Mouse (Mus musculus): ENCODE results near the gene Spock1.
A peak's percentile ranks its signal among the peaks of the same experiment; 100 is the strongest.
"Not testable (repeated sequence)": the region's sequence is repeated elsewhere in the genome, so short reads cannot be mapped to it uniquely, and the experiment has no call there.

Spock1 gene

DNA sequence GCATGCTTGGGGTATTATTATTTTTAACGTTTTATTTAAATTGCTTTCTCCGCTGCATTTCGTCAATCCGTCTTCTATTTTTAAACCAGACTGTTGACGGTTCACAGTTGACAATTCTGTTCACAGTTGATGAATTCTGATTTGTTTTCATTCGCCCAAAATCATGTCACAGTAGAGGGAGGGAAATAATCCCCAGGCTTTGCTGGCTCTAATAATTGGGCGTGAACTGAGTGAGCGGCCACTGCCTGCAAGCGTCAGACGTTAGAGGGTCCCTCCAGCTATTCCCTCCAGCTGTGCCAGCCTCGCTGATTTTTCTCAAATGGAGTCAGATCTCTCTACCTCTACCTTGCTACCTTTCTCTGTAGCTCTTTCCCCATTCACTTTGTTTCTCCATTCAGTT lies 388.3 kb downstream of the Spock1 start:
- no peak for DNase-seq (ENCODE audit: extremely low spot score, low spot score)

DNA sequence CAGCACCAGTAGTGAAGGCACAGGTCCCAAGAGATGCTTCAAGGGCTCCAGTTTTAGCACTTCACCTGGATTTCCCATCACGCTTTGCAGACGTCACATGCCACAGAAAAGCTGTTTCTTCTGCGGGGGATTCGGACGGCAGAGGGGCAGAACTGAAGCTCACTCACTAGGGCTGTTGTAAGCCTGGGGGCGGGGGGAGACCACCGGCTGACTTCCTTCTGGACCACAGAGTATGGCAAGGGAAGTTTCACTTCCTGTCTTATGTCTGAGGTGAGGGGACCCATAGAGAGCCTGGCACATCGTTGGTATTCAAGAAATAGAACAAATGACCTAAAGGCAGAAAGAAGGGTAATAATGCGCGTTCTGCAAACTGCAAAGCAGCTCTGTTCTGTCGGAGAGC lies 392.4 kb downstream of the Spock1 start:
- DNase-seq (ENCODE audit: extremely low spot score, low spot score), result no peak

DNA sequence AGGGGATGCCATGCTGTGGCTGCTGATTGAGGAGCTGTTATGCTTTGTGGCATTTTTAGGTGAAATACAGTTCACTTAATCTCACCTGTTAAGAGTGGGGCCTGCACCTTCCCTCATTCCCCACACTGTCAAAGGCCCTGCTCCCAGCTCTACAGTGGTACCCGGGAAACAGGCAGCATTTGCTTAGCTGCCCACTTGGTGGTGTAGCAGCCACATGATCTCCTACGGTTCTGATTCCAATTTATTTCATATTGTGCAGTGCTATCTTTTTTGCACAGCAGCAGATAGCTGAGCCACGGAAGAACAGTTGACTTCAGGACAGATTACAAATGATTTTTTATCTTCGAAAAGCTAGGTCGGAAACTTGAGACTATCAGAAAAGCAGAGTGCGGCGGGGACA lies 406.6 kb downstream of the Spock1 start:
- no peak for DNase-seq (ENCODE audit: extremely low spot score, low spot score)

GRCm38 (mm10) chr13:57496778-57497177 lies 411.4 kb downstream of the Spock1 start:
- no peak for DNase-seq (ENCODE audit: extremely low spot score, low spot score)

DNA sequence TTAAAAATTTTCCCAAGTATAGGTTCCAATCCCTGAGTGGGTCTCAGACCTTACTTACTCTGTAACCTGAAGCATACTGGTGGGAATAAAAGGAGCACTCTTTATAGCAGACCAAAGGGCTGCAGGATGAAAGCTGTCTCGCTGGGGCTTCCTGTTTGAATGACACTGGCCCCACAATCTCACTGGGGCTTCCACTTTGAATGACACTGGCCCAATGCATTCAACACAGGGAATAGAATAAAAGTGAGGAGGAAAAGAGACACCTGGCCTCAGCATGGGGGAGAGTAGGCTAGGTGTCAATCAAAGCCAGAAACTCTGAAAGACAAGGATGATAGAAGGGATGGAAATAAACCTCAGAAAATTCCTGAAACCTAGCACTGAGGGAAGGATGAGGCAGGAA lies 413.3 kb downstream of the Spock1 start:
- no peak for DNase-seq (ENCODE audit: extremely low spot score, low spot score)

DNA sequence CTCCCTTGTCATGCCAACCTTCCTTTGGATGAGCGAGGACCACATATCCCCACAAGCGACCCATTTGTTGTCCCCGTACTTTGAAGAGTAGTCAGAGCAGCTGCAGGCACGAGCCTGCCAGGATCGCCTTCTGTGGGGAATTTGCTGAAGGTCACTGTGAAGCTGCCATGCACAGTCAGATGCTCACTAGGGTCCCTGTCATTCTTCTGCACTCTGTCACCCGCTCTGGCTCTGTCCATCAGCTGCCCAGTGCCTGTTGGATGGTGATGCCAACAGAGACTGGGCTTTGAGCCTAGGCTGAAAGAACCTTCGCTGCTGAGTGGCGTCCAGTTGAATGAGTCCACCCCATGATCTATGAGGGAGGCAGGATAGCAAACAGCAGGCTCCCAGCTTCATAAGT lies 419.2 kb downstream of the Spock1 start:
- DNase-seq (ENCODE audit: extremely low spot score, low spot score), result no peak

DNA sequence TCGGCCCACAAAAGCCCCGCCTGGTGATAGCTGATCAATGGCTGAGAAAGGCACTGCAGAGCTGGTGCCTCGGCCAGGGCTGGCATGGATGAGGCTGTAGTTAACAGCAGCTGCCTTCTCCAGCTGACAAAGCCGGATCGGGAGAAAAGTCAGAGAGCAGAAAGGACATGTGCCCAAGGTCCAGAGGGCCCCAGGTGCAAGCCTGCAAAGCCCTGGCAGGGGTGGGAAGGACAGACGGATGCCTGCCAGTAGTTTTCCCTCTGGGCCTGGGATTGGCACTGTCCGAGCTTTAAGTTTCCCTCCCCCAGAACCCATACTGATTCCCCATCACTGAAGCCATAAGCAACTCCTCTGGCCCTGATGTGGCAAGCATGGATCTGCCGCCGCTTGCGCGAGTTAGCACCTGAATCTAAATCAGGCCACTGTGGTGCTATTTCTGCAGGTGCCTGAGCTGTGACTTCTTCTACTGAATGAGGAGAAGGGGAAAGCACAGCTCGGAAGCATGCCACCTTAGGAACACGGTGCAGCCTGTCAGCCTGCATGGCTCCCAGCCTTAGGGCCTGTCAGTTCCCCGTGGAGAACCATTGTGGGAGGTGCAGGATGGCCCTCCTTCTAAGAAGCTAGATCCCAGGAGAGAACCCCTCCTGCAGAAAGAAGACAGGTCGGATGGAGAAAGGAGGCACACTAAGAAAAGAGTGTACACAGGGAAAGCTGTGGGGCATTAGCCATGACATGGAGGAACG lies 423.5 kb downstream of the Spock1 start:
- DNase-seq (ENCODE audit: extremely low spot score, low spot score), result no peak

DNA sequence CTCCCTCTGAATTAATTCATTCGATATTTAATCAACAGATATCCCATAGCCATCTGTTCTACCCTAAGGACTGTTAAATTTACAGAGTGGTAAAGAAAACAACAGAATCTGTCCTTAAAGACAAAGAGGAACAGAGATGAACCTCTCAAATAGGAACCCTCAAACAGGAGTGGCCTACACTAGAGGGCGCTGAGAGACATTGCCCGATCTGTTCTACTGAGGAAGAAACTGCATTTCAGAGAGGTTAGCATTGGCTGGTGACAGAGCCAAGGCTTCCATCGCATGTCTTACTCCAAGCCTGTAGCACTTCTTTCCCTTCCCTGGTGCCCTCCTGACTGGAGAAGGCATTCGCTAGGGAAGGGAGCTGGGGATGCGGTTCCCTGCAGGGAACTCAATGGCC lies 431.4 kb downstream of the Spock1 start:
- peak; percentile 23 for DNase-seq (ENCODE audit: extremely low spot score, low spot score)

DNA sequence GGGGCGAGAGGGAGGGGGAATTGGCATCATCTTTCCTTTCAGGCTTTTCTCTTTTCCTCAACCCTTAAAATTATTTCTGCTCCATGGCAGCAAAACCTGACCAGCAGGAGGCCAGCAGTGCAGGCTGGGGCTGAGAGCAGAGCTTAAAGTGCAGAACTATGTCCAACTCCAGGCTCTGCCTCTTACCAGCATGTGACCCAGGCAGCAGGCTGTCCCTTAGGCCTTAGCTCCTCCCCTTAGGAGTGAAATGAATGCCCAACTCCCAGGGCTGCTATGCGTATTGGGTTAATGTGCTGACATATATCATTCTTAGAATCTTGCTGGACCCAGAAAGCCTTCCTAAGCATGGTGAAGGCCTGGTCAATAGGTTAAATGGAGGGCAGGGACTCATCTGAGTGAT lies 434.1 kb downstream of the Spock1 start:
- DNase-seq (ENCODE audit: extremely low spot score, low spot score), result no peak

DNA sequence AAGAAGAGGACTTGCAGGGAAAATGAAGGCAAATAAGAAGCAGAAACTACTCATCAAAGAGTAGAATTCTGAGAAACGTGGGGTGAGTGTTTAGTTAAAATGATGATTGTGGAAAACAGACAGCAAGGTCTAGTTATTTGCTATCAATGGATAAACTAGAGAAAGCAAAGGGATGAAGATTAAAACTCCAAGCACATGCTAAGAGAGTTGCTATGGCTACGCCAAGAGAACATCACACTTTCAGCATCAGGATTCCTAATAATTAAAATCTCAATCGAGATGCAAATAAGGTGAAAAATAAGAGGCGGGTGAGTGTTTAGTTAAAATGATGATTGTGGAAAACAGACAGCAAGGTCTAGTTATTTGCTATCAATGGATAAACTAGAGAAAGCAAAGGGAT lies 437.2 kb downstream of the Spock1 start:
- DNase-seq (ENCODE audit: extremely low spot score, low spot score), result not testable (repeated sequence)

DNA sequence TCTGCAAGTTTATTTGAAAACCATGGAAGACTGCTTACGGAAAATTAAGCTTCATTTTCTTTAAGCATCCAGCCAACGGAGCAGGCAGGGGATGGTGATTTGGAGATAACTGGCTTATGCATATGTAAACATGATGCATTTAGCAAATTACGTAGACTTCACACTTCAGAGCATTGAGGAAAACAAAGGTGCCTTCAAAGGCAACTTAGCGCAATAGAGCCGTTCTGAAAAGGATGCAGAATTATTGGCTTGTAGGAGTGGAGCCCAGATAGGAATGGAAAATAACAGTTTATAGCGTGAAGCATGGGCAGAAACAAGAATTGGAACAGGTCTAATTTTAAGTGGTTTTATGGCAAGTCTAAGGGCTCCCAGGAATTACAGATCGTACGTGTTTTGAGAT lies 448.2 kb downstream of the Spock1 start:
- DNase-seq (ENCODE audit: extremely low spot score, low spot score), result no peak

DNA sequence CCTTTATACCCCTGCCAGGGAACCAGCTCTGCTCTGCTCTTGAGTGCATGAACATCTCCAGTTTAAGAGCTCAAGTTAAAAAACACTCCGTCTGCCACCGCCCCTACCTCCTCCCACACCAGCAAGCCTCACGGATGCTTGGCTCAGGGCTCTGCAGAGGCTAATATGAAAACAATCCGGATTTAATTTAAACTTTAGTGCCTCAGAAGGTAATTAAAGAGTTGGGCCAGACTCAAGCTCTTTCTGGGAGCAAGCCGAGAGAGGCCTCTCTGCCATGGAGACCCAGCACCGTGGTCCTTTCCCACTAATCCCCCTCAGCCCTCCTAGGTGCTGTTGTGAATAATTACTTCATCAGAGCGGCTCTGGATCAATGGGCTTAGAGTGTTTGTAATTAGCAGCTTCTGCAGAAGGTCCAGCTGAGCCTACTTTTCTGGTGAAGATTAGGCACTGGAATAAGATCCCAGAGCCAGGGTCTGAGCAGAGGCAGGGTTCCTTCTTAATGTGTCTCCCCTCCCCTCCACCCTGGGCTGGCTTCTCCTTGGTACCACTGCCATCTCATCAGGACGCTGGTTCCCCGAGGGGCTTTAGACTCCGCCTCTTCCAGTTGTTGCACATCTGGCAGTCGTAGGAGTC lies 457.8 kb downstream of the Spock1 start:
- DNase-seq (ENCODE audit: extremely low spot score, low spot score), result no peak

- DNase-seq (ENCODE audit: extremely low spot score, low spot score), result no peak
Observed at GRCm38 (mm10) chr13:57448906-57449305, 459.2 kb downstream of the Spock1 start.

DNA sequence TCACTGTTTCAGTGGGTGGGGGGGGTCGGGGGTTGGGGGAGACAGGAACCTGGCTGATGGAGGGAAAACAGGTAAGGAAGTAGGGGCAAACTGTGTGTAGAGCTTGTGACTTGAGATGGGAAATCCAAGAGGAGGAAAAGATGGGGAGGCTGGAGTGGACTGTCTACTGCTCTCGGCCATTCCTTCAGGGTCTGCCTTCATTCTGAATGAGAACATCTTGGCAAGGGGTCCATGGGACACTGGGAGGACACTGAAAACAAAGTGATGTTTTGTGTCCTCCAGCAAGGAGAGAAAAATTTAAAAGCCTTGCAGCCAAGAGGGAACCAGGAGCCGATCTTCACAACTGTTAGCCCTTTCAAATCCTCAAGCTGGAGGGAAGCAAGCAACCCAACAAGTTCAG lies 463.2 kb downstream of the Spock1 start:
- no peak for DNase-seq (ENCODE audit: extremely low spot score, low spot score)

GRCm38 (mm10) chr13:57440111-57440510 lies 468.0 kb downstream of the Spock1 start:
- no peak for DNase-seq (ENCODE audit: extremely low spot score, low spot score)

DNA sequence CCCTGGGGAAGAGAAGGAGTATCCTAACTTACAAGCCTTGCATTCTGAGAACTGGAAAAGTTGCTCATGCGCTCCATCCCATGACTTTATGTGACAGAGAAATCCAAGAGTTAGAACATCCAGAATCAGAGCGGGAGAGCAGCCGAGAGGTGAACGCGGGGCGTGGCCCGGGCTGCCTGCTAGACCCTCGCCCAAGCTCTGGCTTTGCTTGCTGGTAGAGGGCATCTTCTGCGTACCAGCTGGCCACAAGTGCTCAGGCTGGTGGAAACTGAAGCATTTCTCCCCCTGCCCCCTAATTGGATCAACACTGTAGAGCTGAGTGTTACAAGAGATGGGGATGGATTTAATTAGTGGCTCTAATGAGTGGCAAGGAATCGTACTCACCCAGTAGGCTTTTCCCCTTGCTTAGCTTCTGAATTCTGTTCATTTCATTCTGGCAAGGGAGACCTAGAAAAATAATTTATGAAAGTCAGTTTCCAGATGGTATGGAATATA lies 472.4 kb downstream of the Spock1 start:
- DNase-seq (ENCODE audit: extremely low spot score, low spot score), result no peak

DNA sequence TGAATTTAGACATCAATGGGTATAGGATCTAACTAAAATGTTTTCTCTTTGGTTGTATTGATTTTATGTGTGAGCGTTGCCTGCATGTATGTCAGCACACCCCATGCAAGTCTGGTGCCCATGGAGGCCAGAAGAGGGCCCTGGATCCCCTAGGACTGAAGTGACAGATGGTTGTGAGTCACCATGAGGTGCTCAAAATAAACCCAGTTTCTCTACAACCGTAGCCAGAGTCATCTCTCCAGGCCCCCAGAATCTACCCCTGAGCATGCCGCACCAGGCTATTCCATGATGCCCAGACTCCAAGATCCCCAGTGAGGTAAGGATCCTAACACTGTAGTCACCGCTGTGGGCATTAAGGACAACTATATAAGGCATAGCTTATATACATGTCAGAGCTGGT lies 474.3 kb downstream of the Spock1 start:
- DNase-seq (ENCODE audit: extremely low spot score, low spot score), result no peak

- DNase-seq (ENCODE audit: extremely low spot score, low spot score), result no peak
Observed at GRCm38 (mm10) chr13:57431815-57432214, 476.3 kb downstream of the Spock1 start.

- DNase-seq (ENCODE audit: extremely low spot score, low spot score), result no peak
Observed at GRCm38 (mm10) chr13:57428840-57429239, 479.3 kb downstream of the Spock1 start.

- DNase-seq (ENCODE audit: extremely low spot score, low spot score), result no peak
Observed at GRCm38 (mm10) chr13:57418781-57419180, 489.4 kb downstream of the Spock1 start.

DNA sequence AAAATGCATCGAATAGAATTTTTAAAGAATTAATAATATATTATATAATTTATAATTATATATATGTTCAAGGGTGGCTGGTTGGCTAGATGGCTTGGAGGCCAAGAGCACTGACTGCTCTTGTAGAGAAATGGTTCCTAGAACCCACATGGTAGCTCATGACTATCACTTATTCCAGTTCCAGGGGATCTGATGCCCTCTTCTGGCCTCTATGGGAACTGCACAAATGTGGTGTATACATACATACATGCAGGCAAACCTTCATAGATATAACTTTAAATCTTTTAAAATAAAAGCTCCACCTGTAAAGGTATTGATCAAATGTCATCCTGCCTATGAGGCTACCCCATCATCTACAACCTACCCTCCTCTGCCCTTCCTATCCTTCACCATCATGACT lies 493.4 kb downstream of the Spock1 start:
- DNase-seq (ENCODE audit: extremely low spot score, low spot score), result no peak

- no peak for DNase-seq (ENCODE audit: extremely low spot score, low spot score)
Observed at GRCm38 (mm10) chr13:57407666-57408065, 500.5 kb downstream of the Spock1 start.

DNA sequence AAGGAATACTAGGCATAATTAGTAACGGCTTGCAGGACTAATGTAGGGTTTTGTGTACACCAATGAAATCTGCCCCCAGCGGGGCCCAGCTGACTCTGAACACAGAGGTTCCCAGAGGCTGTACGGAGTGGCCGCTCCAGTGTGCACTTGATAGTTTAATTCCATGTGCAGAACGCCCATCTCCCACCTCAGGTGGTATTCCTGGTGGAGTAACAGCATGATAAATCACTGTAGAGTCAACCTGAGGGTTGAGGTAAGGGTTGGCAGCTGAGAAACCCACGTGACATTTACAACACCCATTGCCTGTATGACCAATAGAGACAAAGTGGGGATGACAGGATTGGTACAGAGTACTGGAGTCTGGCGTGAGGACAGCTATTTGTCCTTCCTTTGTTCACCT lies 505.7 kb downstream of the Spock1 start:
- DNase-seq (ENCODE audit: extremely low spot score, low spot score), result no peak

Measured in neural tube, embryonic 10.5 days (tissue).